Mouse (Mus musculus): ENCODE results near the gene Rsrc2.

Gene Rsrc2

DNA sequence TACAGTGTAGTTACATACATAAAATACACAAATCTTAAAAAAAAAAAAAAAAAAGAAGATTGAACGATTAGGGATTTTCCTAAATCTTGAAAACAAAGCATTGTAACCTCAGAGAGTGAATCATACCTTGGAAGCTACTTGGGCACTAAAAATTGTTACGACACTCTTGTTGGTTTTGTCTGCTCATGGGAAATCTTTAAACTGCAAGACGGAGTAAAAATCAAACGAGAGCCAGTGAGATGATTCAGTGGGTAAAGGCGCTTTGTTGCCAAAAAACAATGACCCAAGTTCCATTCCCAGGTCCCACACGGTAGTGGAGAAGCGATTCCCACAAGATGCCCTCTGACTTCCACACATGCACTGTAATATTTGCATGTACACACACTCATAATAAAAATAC is 53.0 kb downstream of the Rsrc2 start:
- no peak for DNase-seq

DNA sequence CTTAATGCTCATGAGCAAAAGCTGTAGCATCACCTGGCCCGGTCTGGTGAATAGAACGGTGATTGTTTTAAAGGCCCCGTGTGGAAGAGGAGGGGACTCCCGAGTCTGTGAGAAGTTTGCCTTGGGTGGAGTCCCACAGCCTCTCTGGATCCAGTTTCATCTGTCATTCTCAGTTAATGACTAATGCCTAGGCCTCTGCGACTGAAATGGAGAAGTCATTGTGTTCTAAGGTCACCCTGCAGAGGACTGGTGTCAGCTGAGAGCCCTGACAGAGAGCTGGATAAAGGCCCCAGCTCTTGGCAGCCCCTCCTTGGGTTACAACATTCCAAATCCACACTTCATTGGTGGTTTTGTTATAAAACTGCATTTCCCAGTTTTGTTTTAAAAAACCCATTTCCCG is 54.7 kb downstream of the Rsrc2 start:
- no peak for DNase-seq

DNA sequence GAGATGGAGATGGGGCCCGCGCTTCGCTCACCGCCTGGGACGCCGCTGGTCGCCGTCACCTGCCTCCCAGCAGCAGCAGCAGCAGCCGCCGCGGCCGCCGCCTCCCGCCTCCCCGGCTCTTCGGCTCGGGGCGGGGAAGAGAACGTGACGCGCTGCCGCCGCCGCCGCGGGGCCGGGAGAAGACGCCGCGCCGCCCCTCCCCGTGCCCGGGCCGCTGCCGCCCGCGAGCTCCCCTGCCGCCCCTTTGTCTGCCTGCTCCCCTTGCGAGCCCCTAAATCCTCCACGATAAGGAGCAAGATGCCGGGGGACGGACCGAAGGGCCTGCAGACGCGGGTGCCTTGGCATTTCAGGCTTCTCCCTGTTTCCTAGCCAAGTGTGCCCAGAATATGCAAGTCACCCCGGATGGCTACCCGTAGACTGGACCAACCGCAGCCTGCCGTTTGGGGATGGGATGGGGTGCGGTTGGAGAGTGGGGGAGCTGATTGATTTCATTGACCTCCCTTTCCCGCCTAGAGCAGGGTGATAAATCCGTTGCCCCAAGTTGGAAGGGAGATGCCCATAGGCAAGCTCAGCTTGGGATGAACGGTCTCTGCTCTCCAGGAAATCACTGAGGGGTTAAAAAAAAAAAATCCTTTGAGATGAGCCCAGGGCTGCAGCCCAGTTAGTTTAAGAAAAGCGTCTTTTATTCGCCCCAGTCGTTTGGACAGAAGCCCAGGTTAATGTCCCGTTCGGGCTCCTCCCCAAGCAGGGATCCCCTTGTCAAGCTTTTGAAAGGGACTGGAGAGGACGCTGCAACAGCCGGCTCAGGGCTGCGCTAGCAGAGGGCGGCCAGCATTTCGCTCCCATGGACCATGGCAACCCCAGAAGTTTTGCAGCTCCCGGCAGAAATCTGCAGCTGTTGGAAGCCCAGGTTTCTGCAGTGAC is 64.7 kb downstream of the Rsrc2 start, which contains the start of gene Clip1:
Gene Clip1, minus strand, starts transcription at position 398 of the 924 bp plus-strand sequence.
- peak; percentile 77 for DNase-seq

DNA sequence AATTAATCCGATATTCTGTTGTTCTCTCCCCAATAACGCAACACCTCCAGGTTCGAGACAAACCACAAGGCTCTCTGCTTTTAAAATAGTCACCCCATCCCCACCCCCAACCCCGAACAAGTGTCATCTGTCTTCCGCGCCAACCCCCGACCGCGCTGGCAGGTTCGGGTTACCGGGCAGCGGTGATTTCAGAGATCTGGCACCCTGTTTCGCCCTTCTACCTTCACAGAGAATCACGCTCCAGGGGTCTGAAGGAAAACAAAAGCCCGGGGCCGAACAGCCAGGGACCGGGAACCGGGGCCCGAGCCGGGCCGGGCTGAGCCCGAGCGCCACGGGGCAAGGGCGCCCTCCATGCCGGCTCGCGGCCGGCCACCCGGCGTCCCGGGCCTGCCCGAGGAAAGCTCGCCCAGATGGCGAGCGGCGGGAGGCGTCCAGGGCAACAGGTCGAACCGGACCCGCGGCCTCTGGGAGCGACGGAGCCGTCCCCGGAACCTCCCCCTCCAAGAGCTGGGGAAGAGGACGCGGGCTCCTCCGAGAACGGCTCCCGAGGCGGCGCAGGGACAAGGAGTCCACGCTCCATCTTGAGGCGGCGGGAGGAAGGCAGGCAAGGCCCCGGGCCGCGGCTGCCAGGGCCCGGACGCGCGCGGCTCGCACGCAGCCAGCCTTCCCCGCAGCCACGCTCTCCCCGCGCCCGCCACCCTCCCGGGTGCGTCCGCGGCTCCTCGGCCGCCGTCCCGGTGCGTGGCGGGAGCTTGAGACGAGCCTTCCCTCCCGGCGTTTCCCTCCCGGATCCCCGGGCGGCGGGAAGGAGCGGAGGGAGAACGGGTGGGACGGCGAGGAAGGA is 65.6 kb downstream of the Rsrc2 start:
- DNase-seq = peak; percentile 49

DNA sequence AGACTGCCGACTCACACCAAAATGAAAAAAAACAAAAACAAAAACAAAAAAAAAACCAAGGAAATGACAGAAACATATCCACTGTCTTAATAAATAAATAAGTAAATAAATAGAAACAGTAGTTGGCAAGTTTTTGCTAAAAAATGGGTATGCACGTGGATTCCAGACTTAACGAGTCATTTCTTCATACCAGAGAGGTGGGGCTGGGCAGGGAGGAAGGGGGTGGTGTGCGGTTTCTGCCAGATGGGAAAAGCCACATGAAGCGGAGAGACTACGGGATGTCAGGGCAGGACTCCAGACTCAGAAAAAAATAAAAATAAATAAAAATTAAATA is 66.2 kb downstream of the Rsrc2 start:
- DNase-seq = peak; percentile 43

DNA sequence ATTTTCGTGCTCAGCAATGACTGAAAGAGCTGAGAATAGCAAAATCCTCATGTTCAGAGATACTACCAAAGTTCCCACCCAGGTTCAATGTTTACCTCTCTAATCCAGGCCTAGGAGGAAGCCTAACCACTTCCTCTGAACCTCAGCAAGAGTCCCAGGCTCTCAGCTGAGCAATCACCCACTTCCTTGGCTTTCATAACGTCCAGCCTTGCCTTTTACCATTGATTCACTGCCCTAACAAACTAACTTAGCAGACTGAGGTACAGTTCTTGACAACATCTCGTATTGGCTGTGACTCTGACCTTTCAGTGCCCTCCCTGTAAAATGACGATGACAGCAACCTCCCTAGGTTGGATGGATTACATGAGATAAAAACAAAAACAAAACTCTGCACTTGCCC is 66.8 kb downstream of the Rsrc2 start:
- no peak for DNase-seq

DNA sequence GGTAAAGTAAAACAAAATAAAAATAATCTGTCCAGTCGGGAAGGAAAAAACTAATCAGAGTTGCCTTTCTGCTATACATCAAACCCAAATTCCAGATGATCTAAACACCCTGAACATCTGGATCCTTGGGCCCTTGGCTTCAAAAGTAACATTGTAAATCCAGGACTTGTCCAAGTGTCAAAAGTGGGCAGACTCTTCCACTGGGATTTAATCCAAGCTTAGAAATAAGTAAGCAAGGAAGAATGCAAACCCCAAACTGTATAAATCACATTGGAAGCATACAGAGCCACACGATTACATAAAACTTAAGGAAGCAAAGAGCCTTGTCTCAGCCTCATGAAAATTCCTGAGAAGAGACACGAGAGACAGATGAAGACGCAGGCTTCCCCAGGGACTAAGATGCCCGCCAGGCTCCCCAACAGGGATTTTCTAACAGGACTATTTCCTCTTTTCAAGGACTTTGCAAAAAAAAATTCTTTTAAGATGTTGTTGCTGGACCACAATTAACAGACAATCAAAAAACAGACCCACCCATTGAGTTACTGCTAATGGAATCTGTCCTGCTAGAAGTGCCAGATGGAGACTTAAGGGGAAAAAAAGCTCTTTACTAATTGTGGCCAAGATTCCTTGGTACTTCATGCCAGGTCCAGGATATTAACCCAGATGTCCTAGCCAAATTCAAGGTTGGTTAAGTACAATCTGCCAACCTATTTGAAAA is 69.5 kb downstream of the Rsrc2 start:
- DNase-seq = no peak

DNA sequence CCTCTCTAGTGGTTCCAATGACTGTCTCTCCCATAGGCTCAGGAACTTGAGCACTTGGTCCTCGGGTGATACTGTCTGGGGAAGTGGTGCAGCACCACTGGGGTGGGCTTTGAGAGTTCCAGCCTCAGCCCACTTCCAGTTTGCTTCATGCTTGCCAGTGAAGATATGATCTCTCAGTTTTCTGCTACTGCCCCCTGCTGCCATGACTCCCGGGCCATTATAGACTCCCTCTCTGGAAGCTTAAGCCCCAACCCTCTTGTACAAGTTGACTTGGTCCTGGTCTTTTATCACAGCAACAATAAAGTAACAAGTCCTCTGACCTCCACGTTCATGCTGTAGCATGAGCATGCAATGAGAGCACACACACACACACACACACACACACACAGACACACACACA is 70.1 kb downstream of the Rsrc2 start:
- DNase-seq = no peak

Data from right cerebral cortex, adult 18-20 months (tissue).